Mouse (Mus musculus) testis, adult 2 months (tissue): ENCODE measurements around the gene Cercam.

Source experiments
- CTCF ChIP-seq: fragments of 200-500 bp; IDR thresholded peaks from 2 replicates; pipeline ENCODE4 v1.5.1; 2012; ENCODE audit warnings: low read depth, mild to moderate bottlenecking, inconsistent platforms, low read length, moderate library complexity; ENCODE audit not compliant: control insufficient read depth, insufficient read depth, insufficient replicate concordance
- POLR2A ChIP-seq: fragments of 200-500 bp; IDR thresholded peaks from 2 replicates; pipeline ENCODE4 v1.6.1; 2012; ENCODE audit warnings: low read depth, mild to moderate bottlenecking, inconsistent platforms, low read length, moderate library complexity; ENCODE audit not compliant: control insufficient read depth

- TF ChIP-seq POLR2A, result peak; percentile 85
- TF ChIP-seq CTCF, result no peak
These were observed 41.8 kb upstream of the Cercam start for GRCm38 (mm10) chr2:29826926-29827708.
